Mouse (Mus musculus) lung, postnatal 10 days (tissue): Measurements from ENCODE around the gene Vmn1r171.
"Not testable (repeated sequence)": the region's sequence is repeated elsewhere in the genome, so short reads cannot be mapped to it uniquely, and the experiment has no call there.

Experiments
- DNase-seq: peaks from one replicate; pipeline ENCODE4 v3.0.0; 2021

The Vmn1r171 gene

DNA sequence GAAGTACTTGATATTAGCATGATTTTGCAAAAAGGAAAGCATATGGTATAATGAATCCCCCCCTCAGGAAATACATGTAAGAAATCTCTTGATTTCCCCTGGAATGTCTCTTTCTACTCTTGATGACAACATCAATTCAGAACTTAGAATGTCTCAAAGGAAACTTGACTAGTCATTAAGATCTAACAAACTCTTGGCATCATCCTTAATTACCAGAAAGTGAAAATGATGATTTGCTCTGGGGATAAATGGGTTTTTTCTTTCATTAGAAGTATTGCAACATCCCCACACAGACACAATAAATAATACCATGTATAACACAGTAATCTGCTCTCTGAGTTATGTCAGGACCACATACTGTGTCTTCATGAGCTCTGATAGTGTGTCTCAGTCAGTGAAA, at the start of gene Vmn1r171:
Gene Vmn1r171 (plus strand): TSS at position 301 of the 400 bp plus-strand sequence.
- DNase-seq, result no peak

DNA sequence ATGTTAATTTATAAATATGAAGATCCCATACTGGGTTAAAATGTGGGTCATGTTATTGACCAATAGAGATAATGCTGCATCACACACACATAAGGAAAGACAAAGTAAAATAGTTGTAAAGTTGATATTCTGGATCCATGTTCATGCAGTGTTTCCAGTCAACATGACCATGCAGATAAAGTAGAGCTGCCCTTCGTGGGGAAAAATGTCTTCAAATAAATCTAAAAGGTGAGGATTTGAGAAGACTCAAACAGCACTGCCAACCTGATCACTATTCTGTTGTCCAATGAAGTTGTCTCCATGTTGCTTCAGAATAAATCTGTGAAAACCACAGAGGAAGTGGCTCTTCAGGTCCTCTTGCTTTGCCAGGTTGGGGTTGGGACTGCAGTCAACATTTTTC, 24.6 kb upstream of the Vmn1r171 start, which contains the start of gene Vmn1r170:
Gene Vmn1r170 (plus strand): TSS at position 301 of the 400 bp plus-strand sequence.
- not testable (repeated sequence) for DNase-seq

DNA sequence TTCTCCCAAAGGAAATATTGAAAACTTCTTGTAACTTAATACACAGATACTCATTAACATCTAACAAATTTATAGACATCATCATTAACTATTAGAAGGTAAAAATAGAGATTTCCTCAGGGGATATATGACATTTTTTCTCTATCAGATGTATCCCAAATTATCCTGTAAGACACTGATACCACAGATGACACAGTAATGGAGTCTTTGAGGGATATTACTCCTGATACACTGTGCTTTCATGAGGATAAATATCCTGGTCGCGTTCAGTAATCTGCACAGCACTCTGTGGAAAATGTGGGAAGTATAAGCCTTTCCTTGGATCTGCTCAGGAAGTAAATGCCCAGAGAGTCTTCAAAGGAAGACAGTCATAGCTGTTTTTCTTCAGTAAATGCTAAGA, 27.5 kb downstream of the Vmn1r171 start, which contains the start of gene Vmn1r172:
Gene Vmn1r172 (plus strand): TSS at position 301 of the 400 bp plus-strand sequence.
- DNase-seq, result no peak
